Mouse (Mus musculus) heart, adult 2 months (tissue): Measurements from ENCODE around the gene Wdr70. TPM values are rescaled to one million over a fixed set of nuclear protein-coding genes. Genes with fewer than 3 reads are reported as not detected.

Experiments used
- DNase-seq, 2 experiments: peaks; one replicate each; pipeline ENCODE4 v3.0.0; 2021
- H3K27ac ChIP-seq: fragments of 200-600 bp; 2 replicates; pipeline ENCODE4 v1.8.1; 2022
- H3K27me3 ChIP-seq: fragments of 200-500 bp; 2 replicates; pipeline ENCODE4 v1.6.1; 2012; ENCODE audit warnings: mild to moderate bottlenecking, low read length, inconsistent platforms, mixed read lengths; ENCODE audit not compliant: control insufficient read depth, insufficient read depth
- H3K36me3 ChIP-seq: fragments of 200-500 bp; 2 replicates; pipeline ENCODE4 v1.6.1; 2012; ENCODE audit warnings: low read length, inconsistent platforms; ENCODE audit not compliant: control insufficient read depth, insufficient read depth
- H3K4me1 ChIP-seq: fragments of 200-500 bp; 2 replicates; pipeline ENCODE4 v1.6.1; 2011; ENCODE audit warnings: low read length; ENCODE audit not compliant: control insufficient read depth, insufficient read depth
- H3K4me3 ChIP-seq: fragments of 200-600 bp; 2 replicates; pipeline ENCODE4 v1.8.1; 2022
- H3K79me2 ChIP-seq: fragments of 200-500 bp; replicated peaks from 2 replicates; pipeline ENCODE4 v1.6.1; 2012; ENCODE audit warnings: mild to moderate bottlenecking, inconsistent platforms, low read length, moderate library complexity, mixed read lengths; ENCODE audit not compliant: control insufficient read depth, insufficient read depth
- H3K9ac ChIP-seq: fragments of 200-500 bp; 2 replicates; pipeline ENCODE4 v1.6.1; 2012; ENCODE audit warnings: low read depth, mild to moderate bottlenecking, control low read depth, inconsistent platforms, low read length, mixed read lengths
- CTCF ChIP-seq: fragments of 200-600 bp; IDR thresholded peaks from 2 replicates; pipeline ENCODE4 v1.8.1; 2022; ENCODE audit warnings: antibody characterized with exemption, mild to moderate bottlenecking, moderate library complexity
- EP300 ChIP-seq: fragments of 200-500 bp; IDR thresholded peaks from 2 replicates; pipeline ENCODE4 v1.6.1; 2011; ENCODE audit warnings: low read depth, low read length, control low read depth; ENCODE audit not compliant: insufficient read depth
- POLR2A ChIP-seq: fragments of 200-500 bp; IDR thresholded peaks from 2 replicates; pipeline ENCODE4 v1.6.1; 2011; ENCODE audit warnings: mild to moderate bottlenecking, low read depth, low read length, control low read depth; ENCODE audit not compliant: insufficient read depth
- WGBS: fragments of 180-500 bp; shearing (Covaris S2); methylation state at CpG from one replicate; pipeline ENCODE4 v1.1.7; 2018; 5-methylcytosine and 5-hydroxymethylcytosine counted together
- intact Hi-C: fragments of 180-260 bp; cut with DNase I; formaldehyde crosslinking; loops from one replicate; pipeline ENCODE4 v1.15.1; 2025
- microRNA-seq, 2 experiments: library from miRNA; unstranded; fragments of <30 nt; microRNA quantifications; one replicate each; pipeline ENCODE4 v1.2.0; 2021
- polyA plus RNA-seq: library from polyadenylated mRNA; depleted of rRNA; stranded (reverse); fragments of >200 nt; gene quantifications from 2 replicates; pipeline ENCODE4 v1.2.3, GENCODE M21; 2012; rRNA removed
- total RNA-seq, 2 experiments: library from RNA; stranded (reverse); gene quantifications; 2 replicates each; pipeline ENCODE4 v1.2.3; 2021

Gene Wdr70
- total and polyA plus RNA-seq, 3 experiments, result 12.1 to 21.1 (median 20.7) TPM

DNA sequence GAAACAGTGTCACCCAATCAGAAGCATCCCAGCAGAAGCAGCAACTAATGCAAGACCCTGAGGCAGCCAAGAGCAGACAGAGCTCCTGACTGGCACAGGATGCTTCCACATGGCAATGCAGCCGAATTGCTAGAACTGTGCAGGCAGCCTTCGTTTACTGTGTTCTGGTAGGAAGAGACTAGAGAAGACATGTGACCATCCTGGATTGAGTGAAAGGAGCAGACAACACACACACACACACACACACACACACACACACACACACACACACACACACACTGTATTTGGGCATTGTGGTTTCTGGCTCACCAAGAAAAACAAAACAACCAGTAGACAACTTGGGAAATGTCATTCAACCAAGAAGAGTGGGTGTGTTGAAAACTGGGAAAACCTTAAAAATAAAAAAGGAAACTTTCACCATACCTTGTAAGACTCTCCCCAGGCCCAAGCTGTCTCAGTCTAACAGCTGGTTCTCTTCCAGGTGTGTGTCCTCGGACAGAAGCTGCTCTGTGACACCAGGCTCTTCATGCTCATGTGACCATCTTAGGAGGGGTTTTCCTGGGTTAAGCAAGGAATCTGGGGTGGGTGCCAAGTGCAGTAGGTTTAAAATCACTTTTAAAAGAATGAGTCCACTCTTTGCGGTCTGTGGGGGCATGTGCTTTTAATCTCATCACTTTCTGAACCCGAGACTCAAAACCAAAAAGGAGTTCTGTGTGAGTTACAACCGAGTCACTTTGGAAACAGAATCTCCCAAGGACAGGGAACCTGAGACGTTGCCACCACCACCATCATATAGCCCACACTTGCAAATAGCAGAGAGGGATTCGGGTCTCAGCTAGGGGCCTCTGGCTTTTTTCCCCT is 260.7 kb downstream of the Wdr70 start:
- no peak for TF ChIP-seq POLR2A
- no peak for TF ChIP-seq CTCF
- TF ChIP-seq EP300, result no peak
- intact Hi-C loops, result no loop called here
- Histone ChIP-seq H3K36me3 (no peaks in the 10 kb centered on the region), H3K4me3 (no peak overlapping the region), H3K79me2 (no peaks in the 10 kb centered on the region), H3K4me1 (no peaks in the 10 kb centered on the region), H3K27me3 (no peaks in the 10 kb centered on the region), H3K27ac (no peak overlapping the region), H3K9ac (no peak overlapping the region)
- 62% methylated on average over 8 of the region's 8 CpGs for WGBS
- no peak for DNase-seq

DNA sequence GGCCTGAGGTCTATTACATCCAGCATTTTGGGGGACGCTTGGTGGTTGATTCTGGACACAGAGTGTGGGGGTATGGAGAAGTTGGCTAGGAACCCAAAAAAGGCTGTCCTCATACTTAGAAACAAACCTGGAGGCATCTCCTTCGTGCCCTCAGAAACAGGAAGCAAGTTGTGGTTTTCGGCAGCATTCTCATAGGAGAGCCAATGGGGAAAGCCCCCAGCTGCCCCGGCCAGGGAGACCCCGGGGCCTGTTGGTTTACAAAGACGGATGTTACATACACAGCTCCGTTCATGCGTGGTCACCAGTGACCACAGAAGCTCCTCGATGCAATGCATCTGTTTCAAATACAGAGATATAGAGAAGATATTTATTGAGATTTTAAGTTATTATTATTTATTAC is 263.6 kb downstream of the Wdr70 start:
- Histone ChIP-seq H3K4me3 (no peak overlapping the region), H3K27ac (no peak overlapping the region), H3K27me3 (no peaks in the 10 kb centered on the region), H3K9ac (no peak overlapping the region), H3K79me2 (no peaks in the 10 kb centered on the region), H3K36me3 (no peaks in the 10 kb centered on the region), H3K4me1 (no peaks in the 10 kb centered on the region)
- DNase-seq, result no peak
- no peak for TF ChIP-seq CTCF
- intact Hi-C loops, result no loop called here
- WGBS, result 88% methylated on average over 9 of the region's 9 CpGs

DNA sequence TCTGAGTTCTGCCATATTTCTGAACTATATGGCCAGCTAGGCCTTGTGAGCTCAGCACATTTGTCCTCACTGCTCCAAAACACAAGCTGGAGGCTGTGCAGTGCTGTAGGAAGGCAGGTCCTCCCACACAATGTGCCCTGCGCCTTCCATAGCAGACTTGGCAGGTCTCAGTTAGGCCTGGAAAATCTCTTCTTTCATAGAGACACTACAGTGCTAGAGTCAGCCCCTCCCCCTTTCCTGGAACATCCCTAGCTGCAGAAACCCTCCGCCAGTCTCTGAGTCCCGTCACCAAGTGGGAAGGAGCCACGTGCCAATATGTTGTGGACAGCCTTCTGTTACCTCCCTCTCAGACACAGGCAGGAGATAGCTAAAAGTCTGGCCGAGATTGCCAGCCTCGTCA is 273.5 kb downstream of the Wdr70 start:
- Histone ChIP-seq H3K27ac (no peak overlapping the region), H3K27me3 (no peaks in the 10 kb centered on the region), H3K9ac (no peak overlapping the region), H3K79me2 (no peaks in the 10 kb centered on the region), H3K4me1 (no peaks in the 10 kb centered on the region), H3K36me3 (no peaks in the 10 kb centered on the region), H3K4me3 (no peak overlapping the region)
- TF ChIP-seq POLR2A (no peak), EP300 (no peak), CTCF (no peak)
- DNase-seq, result no peak
- intact Hi-C loops, result no loop called here
- WGBS, result 31% methylated on average over 6 of the region's 6 CpGs

DNA sequence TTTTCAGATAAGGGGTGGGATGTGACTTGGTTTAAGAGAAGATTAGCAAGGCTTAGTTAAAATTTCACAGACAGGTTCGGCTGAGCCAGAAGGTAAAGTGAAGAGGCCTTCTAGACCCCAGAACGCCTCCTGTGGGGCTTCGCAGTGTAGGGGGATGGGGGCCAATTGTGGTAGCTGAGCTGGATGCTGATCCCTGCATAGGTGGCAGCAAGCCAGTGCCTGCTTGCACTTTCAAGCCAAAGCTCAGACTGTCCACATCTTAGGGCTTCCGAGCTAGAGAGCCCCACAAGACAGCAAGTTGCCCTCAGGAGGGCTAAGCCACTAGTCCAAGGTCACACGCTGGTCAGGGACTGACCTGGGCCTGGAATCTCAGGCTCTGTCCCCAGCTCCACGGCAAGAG is 275.1 kb downstream of the Wdr70 start:
- Histone ChIP-seq H3K4me1 (no peaks in the 10 kb centered on the region), H3K36me3 (no peaks in the 10 kb centered on the region), H3K4me3 (no peak overlapping the region), H3K27me3 (no peaks in the 10 kb centered on the region), H3K9ac (no peak overlapping the region), H3K27ac (no peak overlapping the region), H3K79me2 (no peaks in the 10 kb centered on the region)
- DNase-seq, result no peak
- 62% methylated on average over 6 of the region's 6 CpGs for WGBS
- intact Hi-C loops, result no loop called here
- no peak for TF ChIP-seq EP300
- no peak for TF ChIP-seq CTCF
- TF ChIP-seq POLR2A, result no peak

Small RNA genes within 50 kb of the gene (microRNA-seq; reads per million reads assigned to microRNA genes)
- gene Gm27529, result 0 reads per million in 2 experiments

Other genes with a start within 250 kb of the Wdr70 start
- 10 to 100 TPM in 1 of 2 experiments, 1 to 10 TPM in 1; 9.5 to 10.0 TPM for gene Nup155, start 10.1 kb upstream of the Wdr70 start, total RNA-seq
- gene Nup155, start 10.1 kb upstream of the Wdr70 start, polyA plus RNA-seq, result 4.0 and 7.3 TPM in 2 replicates
- 1 to 10 TPM; 4.2 to 4.7 TPM for gene Cplane1, start 69.9 kb upstream of the Wdr70 start, total RNA-seq
- 1.7 and 4.3 TPM in 2 replicates for gene Cplane1, start 69.9 kb upstream of the Wdr70 start, polyA plus RNA-seq